Mouse (Mus musculus) lung, embryonic 15.5 days (tissue): ENCODE results near the gene Ets1. TPM values are rescaled to one million over a fixed set of nuclear protein-coding genes. Genes with fewer than 3 reads are reported as not detected.

Experiments used
- polyA plus RNA-seq: library from polyadenylated mRNA; unstranded; fragments of >200 nt; fragmentation: Nextera tagmentation; extraction: Ambion mirVana; gene quantifications from 2 replicates; pipeline ENCODE4 v1.2.1, GENCODE M21; 2015

Ets1 gene
- polyA plus RNA-seq, 1 experiment from 2014 or later: 106 TPM

Other genes with a start within 250 kb of the Ets1 start
- 34.4 and 35.2 TPM in 2 replicates for gene Fli1, start 93.4 kb upstream of the Ets1 start, polyA plus RNA-seq